Mouse (Mus musculus) embryonic fibroblast, embryonic 13.5 days (primary cell): Measurements from ENCODE around the gene Rasgef1b.

Source experiments
- CTCF ChIP-seq: IDR thresholded peaks from 2 replicates; pipeline ENCODE4 v1.5.1; 2011; ENCODE audit warnings: mild to moderate bottlenecking, control low read depth, low read length, moderate library complexity, borderline replicate concordance; ENCODE audit not compliant: insufficient read depth
- POLR2A ChIP-seq: IDR thresholded peaks from 2 replicates; pipeline ENCODE4 v1.6.1; 2011; ENCODE audit warnings: low read depth, mild to moderate bottlenecking, control low read depth, low read length, moderate library complexity

- TF ChIP-seq POLR2A (no peak), CTCF (no peak)
Measured at GRCm38 (mm10) chr5:99279016-99279757, 449.7 kb downstream of the Rasgef1b start.
